Mouse (Mus musculus): Measurements from ENCODE around the gene Lmna.

The Lmna gene

GRCm38 (mm10) chr3:88460983-88461696, 48.6 kb downstream of the Lmna start, which contains the start of gene Sema4a:
Gene Sema4a, minus strand, starts transcription at chr3:88461182.
- in situ Hi-C loops (cut with MboI; ENCODE audit: low pct_unique_long_range_greater_than_20kb in 1 of 2, low sequenced_read_pairs in 2 of 2, unreplicated experiment in 1 of 2): loop anchor here in 1 of 2 experiments (5.0 kb wide), 1 partner anchor 54 kb away; no protein-coding TSS in a partner anchor

DNA sequence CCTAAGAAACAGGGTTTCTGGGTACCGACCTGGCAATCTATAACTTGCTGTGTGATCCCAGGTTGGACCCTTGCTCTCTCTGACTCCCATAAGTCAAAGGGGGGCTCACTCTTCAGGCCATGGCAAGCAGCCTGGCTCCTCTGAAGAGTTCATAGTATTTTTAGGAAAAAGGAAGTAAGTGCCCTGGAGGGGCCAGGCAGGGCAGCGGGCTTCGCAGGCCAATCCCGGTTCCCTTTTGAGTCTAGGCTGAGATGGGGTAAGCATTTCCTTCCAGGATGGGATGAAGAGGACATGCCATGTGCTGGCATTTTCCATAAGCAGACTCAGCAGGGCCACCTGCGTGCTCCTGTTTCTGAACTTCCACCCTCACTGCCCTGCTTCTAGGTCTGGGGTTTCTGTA, 49.7 kb downstream of the Lmna start:
- in situ Hi-C loops (cut with MboI; ENCODE audit: low pct_unique_long_range_greater_than_20kb in 1 of 2, low sequenced_read_pairs in 2 of 2, unreplicated experiment in 1 of 2): loop anchor here in 1 of 2 experiments (5.0 kb wide), 1 partner anchor 53 kb away; no protein-coding TSS in a partner anchor

GRCm38 (mm10) chr3:88458778-88459219, 51.0 kb downstream of the Lmna start:
- in situ Hi-C loops (cut with MboI; ENCODE audit: low pct_unique_long_range_greater_than_20kb in 1 of 2, low sequenced_read_pairs in 2 of 2, unreplicated experiment in 1 of 2): no loop called here

- in situ Hi-C loops (cut with MboI; ENCODE audit: low pct_unique_long_range_greater_than_20kb in 1 of 2, low sequenced_read_pairs in 2 of 2, unreplicated experiment in 1 of 2): no loop called here
Observed at GRCm38 (mm10) chr3:88456746-88457532, 52.8 kb downstream of the Lmna start.

GRCm38 (mm10) chr3:88456313-88456712, 53.4 kb downstream of the Lmna start:
- in situ Hi-C loops (cut with MboI; ENCODE audit: low pct_unique_long_range_greater_than_20kb in 1 of 2, low sequenced_read_pairs in 2 of 2, unreplicated experiment in 1 of 2): no loop called here

GRCm38 (mm10) chr3:88455588-88456264, 54.0 kb downstream of the Lmna start:
- in situ Hi-C loops (cut with MboI; ENCODE audit: low pct_unique_long_range_greater_than_20kb in 1 of 2, low sequenced_read_pairs in 2 of 2, unreplicated experiment in 1 of 2): no loop called here

GRCm38 (mm10) chr3:88454762-88455587, 54.8 kb downstream of the Lmna start:
- in situ Hi-C loops (cut with MboI; ENCODE audit: low pct_unique_long_range_greater_than_20kb in 1 of 2, low sequenced_read_pairs in 2 of 2, unreplicated experiment in 1 of 2): no loop called here

DNA sequence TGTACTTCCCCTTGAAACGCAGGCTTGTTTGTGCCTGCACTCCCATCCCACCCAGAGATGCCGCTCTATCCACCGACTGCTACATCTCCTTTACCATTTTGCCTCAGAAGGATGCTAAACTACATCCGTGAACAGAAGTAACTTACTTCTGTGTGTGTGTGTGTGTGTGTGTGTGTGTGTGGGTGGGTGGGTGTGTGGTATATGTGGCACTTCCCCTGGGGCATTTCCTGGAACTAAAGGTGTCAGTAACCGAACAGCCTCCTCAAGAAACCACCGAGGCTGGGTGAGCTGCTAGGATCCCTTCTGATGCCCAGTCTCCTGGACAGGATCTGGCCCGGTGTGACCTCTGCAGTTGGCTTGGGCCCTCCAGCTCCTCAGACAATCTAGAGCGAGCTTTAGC, 55.8 kb downstream of the Lmna start:
- in situ Hi-C loops (cut with MboI; ENCODE audit: low pct_unique_long_range_greater_than_20kb in 1 of 2, low sequenced_read_pairs in 2 of 2, unreplicated experiment in 1 of 2): no loop called here

DNA sequence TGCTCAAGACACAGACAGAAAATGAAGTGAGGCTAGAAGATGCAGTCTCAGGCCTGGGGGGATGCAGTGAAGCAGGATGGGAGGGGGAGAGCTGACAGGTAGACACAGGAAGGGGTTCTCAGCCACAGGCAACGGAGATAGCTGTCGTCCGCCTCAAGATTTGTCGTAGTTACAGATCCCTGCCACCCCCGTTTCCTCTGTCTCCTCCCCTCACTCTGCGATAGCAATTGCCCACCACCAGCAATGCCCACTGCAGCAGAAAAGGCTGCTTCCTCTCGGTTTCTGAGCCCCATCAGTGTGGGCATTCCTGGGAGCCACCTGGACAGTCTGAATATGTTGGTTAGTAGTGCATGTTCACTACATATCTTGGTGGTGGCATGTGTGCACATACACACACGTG, 56.4 kb downstream of the Lmna start:
- in situ Hi-C loops (cut with MboI; ENCODE audit: low pct_unique_long_range_greater_than_20kb in 1 of 2, low sequenced_read_pairs in 2 of 2, unreplicated experiment in 1 of 2): no loop called here

- in situ Hi-C loops (cut with MboI; ENCODE audit: low pct_unique_long_range_greater_than_20kb in 1 of 2, low sequenced_read_pairs in 2 of 2, unreplicated experiment in 1 of 2): no loop called here
Observed at GRCm38 (mm10) chr3:88452716-88453115, 57.0 kb downstream of the Lmna start.

DNA sequence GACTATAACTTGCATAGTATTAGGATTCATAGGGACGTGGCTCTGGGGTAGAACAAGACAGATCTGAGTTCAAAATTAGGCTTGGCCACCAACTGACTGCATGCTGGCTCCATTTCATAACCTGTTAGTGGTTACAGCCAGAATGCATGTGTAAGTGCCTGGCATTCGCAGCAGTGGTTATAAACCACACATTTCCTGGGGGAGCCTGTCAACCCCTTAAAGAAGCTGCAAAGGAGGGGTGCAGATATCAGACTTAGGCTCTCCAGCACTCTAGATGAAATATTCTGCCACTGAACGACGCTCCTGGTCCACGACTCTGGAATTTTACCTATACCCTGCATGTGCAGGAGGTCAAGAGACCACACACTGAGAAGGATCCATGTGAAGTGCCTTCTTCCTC, 57.5 kb downstream of the Lmna start:
- in situ Hi-C loops (cut with MboI; ENCODE audit: low pct_unique_long_range_greater_than_20kb in 1 of 2, low sequenced_read_pairs in 2 of 2, unreplicated experiment in 1 of 2): no loop called here

GRCm38 (mm10) chr3:88450379-88451131, 59.2 kb downstream of the Lmna start:
- in situ Hi-C loops (cut with MboI; ENCODE audit: low pct_unique_long_range_greater_than_20kb in 1 of 2, low sequenced_read_pairs in 2 of 2, unreplicated experiment in 1 of 2): no loop called here

- in situ Hi-C loops (cut with MboI; ENCODE audit: low pct_unique_long_range_greater_than_20kb in 1 of 2, low sequenced_read_pairs in 2 of 2, unreplicated experiment in 1 of 2): no loop called here
Observed at GRCm38 (mm10) chr3:88449395-88450023, 60.2 kb downstream of the Lmna start.

GRCm38 (mm10) chr3:88448443-88448842, 61.3 kb downstream of the Lmna start:
- in situ Hi-C loops (cut with MboI; ENCODE audit: low pct_unique_long_range_greater_than_20kb in 1 of 2, low sequenced_read_pairs in 2 of 2, unreplicated experiment in 1 of 2): no loop called here

DNA sequence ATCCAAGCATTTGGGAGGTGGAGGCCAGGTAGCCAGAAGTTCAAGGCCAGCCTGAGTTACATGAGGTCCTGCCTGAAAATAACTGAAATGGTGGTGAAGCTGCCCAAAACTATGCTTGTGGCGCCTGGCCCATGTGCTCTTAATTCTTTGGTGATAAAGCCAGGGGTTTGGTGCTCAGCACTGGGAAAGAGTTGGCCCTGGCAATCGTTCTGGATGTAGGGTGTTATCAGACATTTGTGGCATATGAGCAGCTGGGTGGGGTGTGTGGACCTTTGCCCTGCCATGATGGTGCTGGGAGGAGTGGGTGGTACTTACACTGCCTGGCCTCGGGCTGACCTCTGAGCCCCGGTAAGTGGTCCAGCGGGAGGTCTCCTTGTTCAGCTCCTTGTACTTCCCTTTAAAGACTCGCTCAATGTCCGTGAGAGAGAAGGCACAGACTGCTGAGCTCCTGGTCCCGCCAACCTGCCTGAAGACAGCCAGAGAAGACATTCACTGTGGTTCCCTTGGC, 62.0 kb downstream of the Lmna start:
- in situ Hi-C loops (cut with MboI; ENCODE audit: low pct_unique_long_range_greater_than_20kb in 1 of 2, low sequenced_read_pairs in 2 of 2, unreplicated experiment in 1 of 2): no loop called here

DNA sequence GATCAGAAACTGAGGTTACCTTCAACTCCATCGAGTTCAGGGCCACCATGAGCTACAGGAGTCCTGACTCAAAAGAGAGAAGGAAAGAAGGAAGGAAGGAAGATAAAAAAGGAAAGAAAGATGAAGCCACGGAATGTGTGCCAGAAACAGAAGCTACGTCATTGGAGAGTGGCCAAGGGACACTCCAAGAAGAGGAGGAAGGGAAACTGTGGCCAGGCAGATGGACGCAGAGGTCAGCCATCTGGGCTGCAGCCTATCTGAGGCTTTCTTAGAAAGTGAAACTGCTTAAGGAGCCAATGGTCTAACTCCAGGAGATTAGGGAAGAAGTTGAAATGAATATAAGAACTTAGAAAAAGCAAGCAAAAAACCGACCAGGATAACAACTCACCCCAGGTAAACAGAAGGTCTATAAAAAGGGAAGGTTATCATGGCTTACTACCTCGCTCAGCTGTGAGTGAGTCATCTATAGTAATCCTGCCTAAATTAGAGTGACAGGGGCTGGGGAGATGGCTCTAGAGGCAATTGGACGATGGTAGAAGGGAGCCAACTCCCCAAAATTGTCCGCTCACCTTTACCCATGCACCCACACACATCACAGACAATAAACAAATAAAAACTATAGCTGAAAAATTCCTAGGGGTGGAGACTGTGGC, 63.2 kb downstream of the Lmna start:
- in situ Hi-C loops (cut with MboI; ENCODE audit: low pct_unique_long_range_greater_than_20kb in 1 of 2, low sequenced_read_pairs in 2 of 2, unreplicated experiment in 1 of 2): no loop called here

DNA sequence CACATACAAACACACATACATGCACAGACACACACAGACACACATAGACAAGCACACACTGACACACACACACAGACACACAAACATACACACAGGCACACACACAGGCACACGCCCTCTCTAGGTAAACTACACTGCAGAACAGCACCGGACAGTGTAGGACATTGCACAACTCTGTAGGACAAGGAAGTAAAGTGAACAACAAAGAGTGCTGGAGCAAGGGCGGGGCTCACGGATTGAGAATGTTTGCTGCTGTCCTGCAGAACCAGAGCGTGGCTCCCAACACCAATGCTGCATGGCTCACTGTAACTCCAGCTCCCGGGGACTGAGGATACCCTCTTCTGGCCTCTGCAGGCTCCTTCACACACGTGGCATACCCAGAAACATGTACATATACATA, 66.9 kb downstream of the Lmna start:
- in situ Hi-C loops (cut with MboI; ENCODE audit: low pct_unique_long_range_greater_than_20kb in 1 of 2, low sequenced_read_pairs in 2 of 2, unreplicated experiment in 1 of 2): no loop called here

Measured in mouse embryonic stem cell (cell line).